Mouse (Mus musculus) macrophage (primary cell): ENCODE measurements at regions not wholly inside any gene's neighbourhood (a gene's known extent, or its start where the extent isn't known, plus 50 kb on each side); places are given as distances from the start of the nearest gene placed in this dataset.

ENCODE experiments used
- H3K27ac ChIP-seq: fragments of 350-480 bp; formaldehyde crosslinking; 2 replicates; pipeline ENCODE4 v1.9.0; 2021
- H3K36me3 ChIP-seq: fragments of 350-480 bp; formaldehyde crosslinking; 2 replicates; pipeline ENCODE4 v1.9.0; 2021; ENCODE audit errors: inconsistent target
- H3K4me3 ChIP-seq: fragments of 350-480 bp; formaldehyde crosslinking; 2 replicates; pipeline ENCODE4 v1.9.0; 2021; ENCODE audit errors: inconsistent target
- H3K79me2 ChIP-seq: fragments of 350-480 bp; formaldehyde crosslinking; 2 replicates; pipeline ENCODE4 v1.9.0; 2021; ENCODE audit errors: inconsistent target
- WGBS: methylation state at CpG from one replicate; pipeline ENCODE4 v1.1.7; 2026; ENCODE audit warnings: inconsistent platforms; ENCODE audit not compliant: missing documents; 5-methylcytosine and 5-hydroxymethylcytosine counted together

GRCm38 (mm10) chr1:144306284-144306683 is 57.2 kb upstream of the Rgs1 start:
- Histone ChIP-seq H3K27ac (peak overlapping the region; percentile 64), H3K36me3 (no peaks in the 10 kb centered on the region), H3K4me3 (no peak overlapping the region), H3K79me2 (no peaks in the 10 kb centered on the region)
- WGBS: 91% methylated on average over 2 of the region's 2 CpGs

- no peaks in the 10 kb centered on the region for H3K79me2 ChIP-seq
- H3K4me3 ChIP-seq: no peak overlapping the region
- H3K36me3 ChIP-seq: no peaks in the 10 kb centered on the region
- H3K27ac ChIP-seq: no peak overlapping the region
- WGBS: 81% methylated on average over 2 of the region's 2 CpGs
These were observed 51.6 kb upstream of the Rgs1 start for GRCm38 (mm10) chr1:144300670-144301069.
